Mouse (Mus musculus): ENCODE measurements around the gene Slit3.

DNA sequence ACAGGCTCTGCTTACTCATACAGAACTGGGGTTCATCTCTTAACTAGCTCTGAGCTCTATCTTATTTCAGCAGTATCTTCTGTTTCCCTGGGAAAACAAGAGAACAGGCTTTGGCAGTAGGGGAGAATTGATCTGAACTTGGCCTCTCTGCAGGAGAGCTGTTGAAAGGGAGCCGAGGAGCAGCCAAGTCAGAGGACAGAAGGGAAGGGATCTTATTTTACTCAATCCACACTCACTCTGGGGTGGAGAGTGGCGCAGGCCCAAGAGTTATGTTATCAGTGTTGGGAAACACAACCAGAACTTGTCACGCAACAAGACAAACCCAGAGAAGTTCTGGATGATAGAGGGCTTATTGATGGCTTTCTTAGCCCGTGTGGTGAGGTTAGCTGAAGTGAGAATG, 130.9 kb downstream of the Slit3 start:
- TF ChIP-seq GATA1 (IDR thresholded peaks at IDR 0.05; ENCODE audit: borderline replicate concordance, low read length) (no peak), FLI1 (IDR thresholded peaks at IDR 0.05; ENCODE audit: low read length) (no peak)
